Mouse (Mus musculus) spleen, postnatal 10 days (tissue): ENCODE data around the gene Gmds.

Experiments
- DNase-seq, 2 experiments: peaks; one replicate each; pipeline ENCODE4 v3.0.0; 2021 to 2022; ENCODE audit warnings: low spot score in 2 of 2

The Gmds gene

DNA sequence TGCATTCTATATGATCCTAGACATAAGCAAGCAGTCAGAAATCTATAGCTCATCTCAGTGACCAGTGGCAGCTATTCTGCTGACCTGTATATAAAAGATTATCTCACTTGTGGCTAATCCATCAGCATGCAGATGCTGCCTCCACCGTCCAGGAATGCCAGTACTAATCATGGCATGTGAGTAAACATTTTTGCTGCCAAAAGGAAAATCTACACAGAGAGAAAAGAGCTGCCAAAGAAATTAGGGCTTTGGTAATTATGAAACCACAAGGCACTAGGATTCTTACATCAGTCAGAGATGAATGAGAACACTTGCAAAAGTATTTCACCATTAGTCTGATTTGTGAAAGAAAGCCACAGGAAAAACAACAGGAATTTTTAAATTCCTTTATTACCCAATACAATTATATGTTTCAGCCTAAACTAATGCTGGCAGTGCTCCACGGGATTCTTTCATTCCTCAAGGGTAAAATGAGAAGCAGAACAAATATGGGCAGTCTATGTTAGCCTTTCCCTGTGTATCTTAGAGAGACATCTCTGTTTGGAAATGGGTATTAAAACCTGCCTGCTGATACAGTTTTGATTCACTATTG, 71.3 kb downstream of the Gmds start:
- DNase-seq: no peak

DNA sequence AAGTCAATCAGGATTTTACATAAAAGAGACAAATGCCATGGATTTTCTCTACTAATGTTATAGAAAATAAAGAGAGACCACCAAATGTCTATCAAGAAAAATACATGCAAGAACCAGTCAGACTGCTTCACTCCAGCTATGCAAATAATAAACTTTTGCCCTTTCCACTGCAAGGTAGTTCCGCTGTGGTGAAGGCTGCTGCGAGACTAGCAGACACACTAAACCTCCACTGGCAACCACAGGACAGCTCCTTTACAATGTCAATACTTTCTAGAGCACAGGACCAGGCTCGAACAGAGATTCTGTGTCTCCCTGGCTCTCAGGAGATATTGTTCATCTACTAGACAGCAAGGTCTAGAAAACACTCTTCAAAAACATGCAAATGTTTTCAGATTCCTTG, 71.8 kb downstream of the Gmds start:
- no peak for DNase-seq

DNA sequence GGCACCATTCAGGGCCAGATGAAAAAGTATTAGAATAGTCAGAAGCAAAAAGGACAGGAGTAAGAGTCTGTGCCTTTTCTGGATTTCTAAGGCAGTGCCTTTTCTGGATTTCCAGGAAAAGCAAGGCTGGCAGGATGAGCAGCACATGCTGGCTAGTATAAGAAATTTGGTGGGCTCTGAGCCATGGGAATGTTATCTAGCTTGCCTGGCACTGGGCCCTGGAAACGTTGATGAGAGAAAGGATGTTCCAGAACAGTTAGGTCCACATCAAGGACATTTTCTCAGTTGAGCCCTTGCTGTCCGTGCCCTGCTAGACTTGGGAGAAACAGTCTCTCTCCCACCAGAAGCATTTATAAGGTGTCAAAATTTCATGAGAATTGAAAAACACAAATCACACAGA, 82.4 kb downstream of the Gmds start:
- no peak for DNase-seq

DNA sequence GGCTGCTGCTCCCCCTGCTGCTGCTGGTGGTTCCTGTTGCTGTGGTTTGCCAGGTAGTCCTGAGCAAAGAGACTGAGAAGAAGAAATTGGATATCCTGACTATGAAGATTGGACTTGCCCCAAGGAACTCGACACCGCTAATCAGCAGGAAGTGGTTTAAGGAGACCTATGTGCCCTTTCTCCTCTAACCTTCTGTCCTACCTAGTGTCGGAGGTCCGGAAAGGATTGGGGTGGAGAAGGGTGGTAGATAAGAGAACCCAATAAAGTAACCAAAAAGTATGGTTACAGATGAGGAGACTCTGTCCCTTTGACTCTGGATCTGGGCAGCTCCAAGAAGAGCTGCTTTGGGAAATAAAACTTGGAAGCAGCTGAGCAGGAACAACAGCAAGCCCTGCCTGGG, 86.3 kb downstream of the Gmds start:
- DNase-seq: no peak

DNA sequence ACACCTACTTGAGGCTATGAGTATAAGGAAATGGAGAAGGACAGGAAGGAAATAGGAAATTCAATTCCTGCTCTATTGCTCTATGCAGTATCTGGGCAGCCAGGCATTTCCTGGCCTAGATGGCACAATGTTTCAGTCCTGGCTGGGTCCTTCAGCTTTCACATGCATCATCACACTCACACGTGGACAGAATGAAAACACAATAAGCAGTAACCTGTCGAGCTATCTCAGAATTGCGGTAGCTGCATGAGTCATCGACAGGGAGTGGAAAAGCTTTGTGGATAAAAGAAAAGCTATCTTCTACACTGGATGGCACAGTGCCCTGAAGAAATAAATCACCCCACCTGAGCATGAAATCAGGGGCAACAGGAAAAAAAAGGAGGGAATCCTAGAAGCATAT, 96.3 kb downstream of the Gmds start:
- no peak for DNase-seq

DNA sequence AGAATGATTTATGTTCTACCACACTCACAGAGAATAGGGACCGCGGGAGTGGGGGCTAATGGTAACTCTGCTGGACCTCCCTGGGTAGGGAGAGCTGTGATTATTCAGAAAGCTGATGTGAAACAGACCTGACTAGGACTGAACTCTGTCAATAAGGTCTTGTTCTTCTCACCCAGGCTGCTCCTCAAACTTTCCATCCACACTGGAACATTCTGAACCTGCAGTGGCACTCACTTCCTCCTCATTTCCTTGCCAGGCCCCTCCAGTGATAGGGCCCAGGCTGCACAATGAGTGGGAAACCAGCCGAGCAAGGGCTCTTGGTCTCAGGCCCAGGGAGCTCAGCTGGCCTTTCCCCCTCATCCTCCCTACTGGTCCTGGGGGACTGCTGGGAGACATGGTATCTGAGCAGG, 102.3 kb downstream of the Gmds start:
- DNase-seq: no peak

DNA sequence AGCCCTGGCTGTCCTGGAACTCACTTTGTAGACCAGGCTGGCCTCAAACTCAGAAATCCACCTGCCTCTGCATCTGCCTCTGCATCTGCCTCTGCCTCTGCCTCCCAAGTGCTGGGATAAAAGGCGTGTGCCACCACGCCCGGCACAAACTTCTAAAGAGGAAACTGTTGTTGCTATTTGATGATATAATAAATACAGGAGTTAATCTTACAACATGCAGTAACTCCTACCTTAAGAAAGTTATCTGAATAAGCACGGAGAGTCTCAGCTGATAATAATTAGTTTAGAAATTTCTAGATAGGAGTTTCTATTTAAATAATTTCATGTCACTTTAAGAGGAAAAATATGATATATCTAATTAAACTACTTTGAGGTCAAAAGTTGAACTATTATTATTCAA, 103.5 kb downstream of the Gmds start:
- no peak for DNase-seq

DNA sequence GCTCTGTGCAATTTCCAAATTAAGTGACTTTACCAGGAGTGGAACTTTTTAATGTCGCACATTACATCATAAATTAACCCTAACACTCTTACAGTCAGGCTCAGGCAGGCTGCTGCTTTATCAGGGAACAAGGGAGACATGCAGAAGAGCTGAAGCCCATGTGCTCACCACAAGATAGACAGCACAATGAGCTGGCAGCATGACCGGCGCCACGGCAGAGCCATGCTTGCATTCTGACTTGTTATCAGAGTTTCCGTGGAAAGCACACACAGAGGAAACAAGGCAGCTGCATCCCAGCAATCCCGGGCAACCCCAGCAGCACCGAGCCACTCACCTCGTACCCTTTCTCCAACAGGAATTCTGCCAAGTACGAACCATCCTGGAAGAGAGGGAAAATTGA, 104.5 kb downstream of the Gmds start:
- peak in 1 of 2 experiments; percentile 41 for DNase-seq

DNA sequence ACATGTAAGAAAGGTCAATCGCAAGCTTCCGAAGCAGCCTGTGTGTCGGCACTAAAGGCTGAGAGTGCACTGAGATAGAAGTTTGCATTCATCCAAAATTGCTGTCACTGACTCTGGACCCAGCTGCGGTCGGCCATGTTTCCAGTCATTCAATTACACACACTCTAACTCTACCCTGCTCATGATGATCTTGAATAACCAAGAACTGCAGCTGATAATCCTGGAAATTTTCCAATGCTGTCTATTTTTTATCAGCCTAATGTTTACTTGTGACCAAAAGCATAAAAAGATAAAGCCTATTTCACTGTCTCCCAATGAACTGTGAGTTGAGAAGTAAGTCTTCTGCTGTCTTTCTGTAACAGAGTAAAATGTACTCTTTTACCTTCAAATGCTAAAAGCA, 106.1 kb downstream of the Gmds start:
- DNase-seq: no peak

DNA sequence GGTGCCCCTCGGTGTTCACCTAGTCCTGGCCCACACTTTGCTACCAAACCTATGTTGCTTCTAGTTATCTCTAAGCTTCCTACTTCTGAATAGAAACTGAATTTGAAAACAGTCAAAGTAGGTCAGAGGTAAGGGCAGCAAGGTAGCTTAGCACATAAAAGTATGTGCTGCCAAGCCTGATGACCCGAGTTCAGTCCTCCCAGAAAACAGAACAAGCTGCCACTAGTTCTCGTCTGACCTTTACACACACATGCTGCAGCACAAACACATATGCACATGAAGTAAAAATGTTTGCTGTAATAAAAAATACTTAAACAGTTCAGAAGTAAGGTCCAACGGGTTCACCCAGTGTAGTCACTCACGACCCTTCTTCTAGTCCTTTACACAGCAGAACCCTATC, 106.6 kb downstream of the Gmds start:
- DNase-seq: no peak

DNA sequence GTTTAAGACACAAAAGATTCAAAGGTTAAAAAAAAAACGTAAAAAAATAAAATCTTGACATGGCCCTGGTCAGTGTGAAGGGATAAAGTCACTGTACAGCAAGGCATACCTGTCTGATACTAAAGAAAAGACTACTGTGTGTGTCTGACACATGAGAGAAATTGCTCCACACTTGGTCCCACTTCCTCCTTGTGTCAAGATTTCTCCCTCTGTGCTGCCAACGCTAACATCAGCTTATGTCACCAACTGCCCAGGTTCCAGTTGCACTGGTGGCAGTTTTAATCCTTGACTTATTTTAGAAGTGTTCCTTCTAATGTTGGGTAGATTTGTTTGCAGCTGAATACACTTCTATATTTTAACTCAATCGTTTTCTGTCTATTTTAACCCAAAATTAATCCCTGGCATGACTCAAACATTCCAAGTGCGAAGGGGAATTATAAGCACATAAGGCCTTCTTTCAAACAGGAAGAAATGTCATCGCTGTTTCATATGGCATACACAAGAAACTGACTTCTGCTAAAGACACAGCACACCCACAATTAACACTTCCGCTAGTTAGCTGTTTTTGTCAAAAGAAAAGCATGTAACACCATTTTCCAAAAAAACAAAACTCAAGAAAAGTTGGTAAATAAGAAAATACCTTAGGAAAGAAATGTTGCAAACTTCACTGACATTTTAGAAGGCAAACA, 110.5 kb downstream of the Gmds start:
- no peak for DNase-seq

DNA sequence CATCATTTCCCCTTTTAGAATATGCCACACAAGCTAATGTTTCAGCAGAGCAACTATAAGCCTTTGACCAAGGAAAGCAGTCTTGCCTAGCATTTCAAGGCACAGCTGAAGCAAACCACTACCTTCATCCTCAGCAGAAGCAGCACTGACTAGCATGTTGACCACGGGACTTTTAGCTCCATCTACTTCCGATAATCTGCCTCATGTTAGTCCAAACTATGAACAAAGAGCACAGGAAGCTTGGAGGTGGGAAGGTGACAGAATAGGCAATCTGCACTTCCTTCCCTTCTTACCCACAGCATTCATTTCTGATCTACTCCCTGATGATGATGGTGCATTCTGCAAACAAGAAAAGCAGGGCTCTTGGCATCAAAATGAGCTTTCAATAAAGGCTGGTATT, 120.9 kb downstream of the Gmds start:
- no peak for DNase-seq

DNA sequence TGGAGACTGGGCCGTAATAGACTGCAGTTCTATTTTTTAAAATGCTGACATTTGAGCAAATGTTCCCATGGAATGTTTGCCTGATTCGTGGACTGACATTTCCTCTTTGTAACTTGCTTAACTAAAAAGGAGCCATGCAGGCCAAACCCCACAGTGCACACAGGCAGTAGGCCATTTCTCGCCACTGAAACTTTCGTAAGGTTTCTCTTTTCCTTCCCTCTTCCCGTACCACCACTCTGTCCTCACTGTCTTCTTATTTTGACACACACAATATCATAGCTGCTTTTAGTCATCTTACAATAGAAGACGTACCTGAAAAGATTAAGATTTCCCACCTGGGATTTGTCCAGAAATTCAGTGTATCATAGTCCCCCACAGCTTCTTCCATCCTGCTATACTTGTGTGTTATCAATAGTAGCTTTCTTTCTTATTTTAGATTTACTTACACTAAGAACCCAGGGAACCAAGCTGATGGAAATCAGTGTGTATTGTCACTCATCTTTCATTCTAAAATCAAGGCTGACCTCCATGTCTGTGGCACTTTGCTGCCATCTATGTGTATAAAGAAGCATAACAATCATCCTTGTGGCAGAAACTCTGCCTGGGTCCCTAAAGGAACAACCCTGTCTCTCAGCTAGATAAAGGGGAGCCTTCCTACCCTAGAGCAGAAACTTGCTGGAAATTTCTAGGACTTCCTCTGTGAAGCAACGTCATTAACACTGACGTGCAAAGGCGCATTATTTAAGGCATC, 124.7 kb downstream of the Gmds start:
- DNase-seq: no peak

DNA sequence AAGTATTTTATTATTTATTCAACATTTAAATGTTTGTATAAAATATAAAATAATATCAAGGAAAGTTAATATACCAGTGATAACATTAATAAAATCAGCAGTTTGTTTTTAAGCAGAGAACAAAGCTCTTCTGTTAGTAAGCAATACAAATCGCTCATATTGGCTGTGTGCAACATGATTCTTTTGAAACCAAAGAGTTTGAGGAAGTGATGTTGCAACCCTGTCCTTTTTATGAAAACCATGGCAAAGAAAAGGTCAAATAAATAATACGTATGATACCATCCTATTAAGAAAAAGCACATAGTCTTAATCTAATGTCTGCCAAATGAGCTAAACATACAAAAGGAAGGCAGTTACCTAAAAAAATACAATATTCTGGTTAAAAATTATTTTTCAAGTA, 126.4 kb downstream of the Gmds start:
- DNase-seq: no peak

DNA sequence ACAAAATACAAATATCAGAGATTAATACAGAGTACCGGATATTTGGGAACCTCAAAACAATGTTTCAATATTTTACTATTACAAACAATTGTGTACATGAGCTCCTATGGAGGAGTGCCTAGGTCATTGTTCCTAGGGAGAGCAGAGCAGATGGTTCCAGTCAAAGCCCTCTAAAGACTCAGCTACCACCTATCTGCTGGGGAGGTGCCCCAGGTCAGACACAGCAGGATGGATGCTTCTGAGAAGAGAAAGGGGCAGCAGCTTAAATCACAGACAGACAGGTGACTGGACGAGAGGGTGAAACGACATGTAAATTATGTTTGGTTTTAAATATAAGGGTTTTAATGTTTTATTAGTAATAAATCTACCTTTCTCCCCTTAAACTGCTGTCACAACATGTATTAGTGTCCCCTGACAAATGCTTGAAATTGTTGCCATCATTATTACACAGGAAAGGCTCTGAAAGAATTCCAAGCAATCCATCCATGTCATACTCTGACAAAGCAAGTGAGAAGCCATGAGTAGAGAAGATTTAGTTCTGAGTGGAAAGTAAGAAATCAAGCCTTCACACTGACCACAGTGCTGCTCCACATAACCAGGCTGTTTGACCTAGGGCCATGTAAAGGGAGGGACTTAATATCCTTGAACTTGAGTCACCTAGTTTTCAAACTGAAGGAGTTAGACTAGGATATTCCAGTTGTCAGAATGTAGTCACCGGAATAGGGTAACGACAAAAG, 131.2 kb downstream of the Gmds start:
- no peak for DNase-seq

DNA sequence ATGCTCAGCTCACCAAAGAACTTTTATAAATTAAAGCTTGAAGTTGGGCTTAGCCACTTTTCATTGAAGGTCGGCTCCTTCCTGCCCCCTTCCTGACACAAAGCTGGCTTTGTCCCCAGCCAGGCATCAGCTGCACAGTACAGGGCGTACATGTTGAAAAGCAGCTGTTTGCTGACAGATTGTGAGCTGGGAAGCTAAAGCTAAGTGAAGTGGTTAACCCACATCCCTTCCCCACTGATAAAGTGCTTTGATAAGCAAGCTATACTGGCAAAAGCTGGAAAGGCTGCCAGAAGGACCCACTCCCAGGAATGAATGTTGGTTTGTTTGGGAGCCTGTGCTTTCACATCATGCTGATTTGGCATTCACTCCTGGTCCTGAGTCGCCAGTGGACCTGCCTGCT, 158.6 kb downstream of the Gmds start:
- DNase-seq: no peak

DNA sequence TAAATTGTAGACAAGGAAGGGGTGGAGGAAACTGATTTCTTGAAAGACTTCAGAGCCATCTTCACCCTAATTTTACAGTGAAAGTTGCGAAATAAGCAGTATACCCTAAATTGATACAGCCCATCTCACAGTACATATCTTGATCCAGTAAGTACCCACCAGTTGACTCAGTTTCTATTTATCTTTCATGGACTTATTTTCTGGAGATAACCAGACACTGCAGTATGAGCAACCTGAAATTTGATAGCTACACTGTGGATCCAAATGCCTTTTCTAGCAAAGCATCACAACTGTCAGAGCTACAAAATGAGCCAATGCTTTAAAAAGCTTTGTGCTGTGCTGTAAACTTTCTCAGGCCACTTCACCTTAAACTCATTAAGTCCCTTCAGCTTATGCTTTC, 159.9 kb downstream of the Gmds start:
- DNase-seq: no peak

DNA sequence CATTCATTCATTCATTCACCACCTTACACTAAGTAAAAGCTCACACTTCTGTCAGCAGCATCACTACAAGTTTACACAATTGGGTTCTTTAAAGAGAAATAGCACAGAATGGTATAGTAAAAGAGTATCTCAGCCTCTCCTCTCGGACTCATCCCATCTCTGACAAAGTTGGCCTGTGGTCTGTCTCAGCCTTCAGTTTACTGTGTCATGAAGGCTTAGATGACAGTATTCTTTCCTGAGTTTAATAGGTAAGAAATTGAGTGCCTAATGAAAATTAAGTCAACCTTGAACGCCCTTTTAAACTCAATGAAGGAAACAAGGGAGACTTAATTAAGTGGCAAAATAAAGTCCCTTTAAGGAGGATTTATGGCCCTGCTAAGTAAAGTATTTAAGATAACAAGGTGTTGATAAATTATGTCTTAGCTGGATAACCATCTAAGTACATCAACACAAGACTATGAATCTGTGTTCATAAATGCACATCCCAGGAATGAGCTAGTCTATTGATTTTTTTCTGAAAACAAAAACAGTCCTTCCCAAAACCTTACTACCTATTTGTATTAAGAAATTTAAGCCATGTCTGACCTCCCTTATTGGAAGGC, 160.6 kb downstream of the Gmds start:
- no peak for DNase-seq

DNA sequence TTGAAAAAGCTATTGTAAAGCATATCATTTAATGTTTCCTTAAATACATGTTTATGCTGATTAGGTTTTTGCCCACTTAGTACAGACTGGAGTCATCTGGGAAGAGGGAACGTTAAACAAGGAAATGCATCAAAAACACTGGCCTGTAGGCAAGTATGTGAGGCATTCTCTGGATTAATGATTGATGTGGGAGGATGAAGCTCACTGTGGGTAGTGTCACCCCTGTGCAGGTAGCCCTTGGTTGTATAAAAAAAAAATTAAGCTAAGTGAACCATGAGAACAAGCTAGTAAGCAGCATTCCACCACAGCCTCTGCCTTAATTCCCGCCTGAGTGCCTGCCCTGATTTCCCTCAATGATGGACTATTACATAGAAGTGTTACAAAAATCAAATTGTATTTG, 163.5 kb downstream of the Gmds start:
- no peak for DNase-seq

DNA sequence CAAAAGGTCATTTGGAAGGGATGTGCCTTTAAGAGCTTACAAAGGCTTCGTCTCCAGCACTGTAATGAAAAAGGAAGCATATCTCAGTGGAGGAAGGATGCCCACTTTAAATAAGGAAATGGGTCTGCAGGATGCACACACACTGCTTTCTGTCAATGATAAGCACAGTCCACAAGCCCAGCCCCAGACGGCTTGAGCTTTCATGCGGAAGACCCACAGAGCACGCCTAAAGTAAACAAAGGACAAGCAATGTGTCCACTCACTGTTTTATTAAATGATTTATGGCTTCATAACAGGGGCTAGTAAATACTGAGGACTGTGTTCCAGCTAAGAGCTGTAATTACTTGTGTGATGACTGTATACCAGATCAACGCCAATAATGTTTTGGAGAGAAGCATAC, 169.4 kb downstream of the Gmds start:
- DNase-seq: no peak

DNA sequence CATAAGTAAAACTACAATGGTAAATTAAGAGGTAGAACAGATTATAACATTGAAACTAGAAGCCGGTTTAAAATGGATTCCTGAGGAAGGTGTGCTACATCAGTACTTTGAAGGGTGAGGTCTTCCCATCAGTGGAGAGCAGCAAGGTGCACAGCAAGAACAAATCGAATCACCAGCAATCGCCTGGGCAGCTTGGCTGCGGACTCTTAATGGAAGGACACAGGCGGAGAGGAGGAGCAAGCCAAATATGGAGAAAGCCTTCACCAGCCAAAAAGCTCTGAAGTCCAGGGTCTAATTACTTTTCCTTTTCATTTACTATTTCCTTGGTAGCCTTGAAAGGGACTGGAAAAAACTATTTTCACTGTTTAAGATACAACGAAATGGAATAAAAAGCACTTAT, 170.7 kb downstream of the Gmds start:
- DNase-seq: no peak

DNA sequence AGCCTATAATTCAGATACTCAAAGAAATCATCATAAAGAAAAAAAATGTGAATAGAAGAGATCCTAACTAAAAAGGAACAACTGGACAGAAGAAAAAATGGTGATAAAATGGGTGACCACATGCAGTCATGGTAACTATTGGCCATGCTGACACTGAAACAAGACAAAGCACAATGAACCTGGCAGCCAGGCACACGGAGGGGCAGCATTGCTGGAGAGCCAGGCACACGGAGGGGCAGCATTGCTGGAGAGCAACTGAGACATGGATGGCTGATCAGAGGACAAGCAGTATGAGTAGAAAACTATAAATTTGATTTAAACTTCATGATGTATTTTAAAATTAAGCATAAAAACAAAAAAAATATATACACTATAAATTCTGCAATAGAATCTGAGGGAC, 173.0 kb downstream of the Gmds start:
- DNase-seq: no peak
